Mouse (Mus musculus) G1E (cell line): ENCODE data around the gene Mrpl38. TPM values are rescaled to one million over a fixed set of nuclear protein-coding genes. Genes with fewer than 3 reads are reported as not detected.

Experiments used
- ATAC-seq: 2 replicates; pipeline ENCODE4 v1.8.0; 2016; ENCODE audit warnings: mild to moderate bottlenecking; ENCODE audit not compliant: insufficient number of reproducible peaks, poor library complexity, low FRiP score, severe bottlenecking; ENCODE audit errors: extremely low read depth
- DNase-seq: peaks from one replicate; pipeline ENCODE4 v3.0.0; 2012; ENCODE audit warnings: low spot score
- H3K27me3 ChIP-seq: 2 replicates; pipeline ENCODE4 v1.6.1; 2012; ENCODE audit warnings: mild to moderate bottlenecking, low read length, inconsistent platforms; ENCODE audit not compliant: insufficient read depth
- H3K36me3 ChIP-seq: replicated peaks from 2 replicates; pipeline ENCODE3; 2012; ENCODE audit warnings: mild to moderate bottlenecking, inconsistent platforms
- H3K4me1 ChIP-seq: 2 replicates; pipeline ENCODE4 v1.6.1; 2012; ENCODE audit warnings: low read depth, low read length, inconsistent platforms, mixed read lengths; ENCODE audit not compliant: insufficient read depth
- H3K4me3 ChIP-seq: 2 replicates; pipeline ENCODE4 v1.5.1; 2012; ENCODE audit warnings: low read depth, mild to moderate bottlenecking, inconsistent platforms, low read length, moderate library complexity, mixed read lengths
- H3K9me3 ChIP-seq: replicated peaks from 2 replicates; pipeline ENCODE4 v1.6.1; 2012; ENCODE audit warnings: inconsistent platforms
- CTCF ChIP-seq: IDR thresholded peaks from 2 replicates; pipeline ENCODE4 v1.5.1; 2012; ENCODE audit warnings: low read depth, low read length, inconsistent platforms, mixed read lengths
- GATA1 ChIP-seq: IDR thresholded peaks from 2 replicates; pipeline ENCODE4 v1.6.1; 2012; ENCODE audit warnings: borderline replicate concordance, low read length, inconsistent platforms, mixed read lengths
- GATA2 ChIP-seq: IDR thresholded peaks from 2 replicates; pipeline ENCODE4 v1.6.1; 2012; ENCODE audit warnings: low read depth, low read length, inconsistent platforms, borderline replicate concordance
- POLR2AphosphoS5 ChIP-seq: IDR thresholded peaks from 2 replicates; pipeline ENCODE4 v1.6.1; 2012; ENCODE audit warnings: low read depth, low read length, inconsistent platforms; ENCODE audit not compliant: insufficient replicate concordance
- TAL1 ChIP-seq: conservative IDR thresholded peaks from 2 replicates; pipeline ENCODE4 v1.6.1; 2012; ENCODE audit warnings: low read depth, low read length, inconsistent platforms, mixed read lengths
- polyA plus RNA-seq: library from polyadenylated mRNA; stranded (reverse); fragments of >175 nt; gene quantifications from 2 replicates; pipeline ENCODE4 v1.2.3, GENCODE M21; 2012
- total RNA-seq, 2 experiments: library from RNA; stranded (forward) in 1 of 2; stranded (reverse) in 1 of 2; fragments of 200-1000 nt in 1 of 2; fragments of >200 nt in 1 of 2; fragmentation: Nextera tagmentation in 1 of 2; gene quantifications; 2 replicates each; pipeline ENCODE4 v1.2.3; 2014 to 2017

The Mrpl38 gene
- total and polyA plus RNA-seq, 3 experiments = 38.3 to 144 (median 99.3) TPM

- H3K4me3 ChIP-seq = no peak overlapping the region
- DNase-seq (no peak), ATAC-seq (no peak)
- H3K4me1 ChIP-seq = peaks cover 82% of the 10 kb centered on the region
- H3K27me3 ChIP-seq = no peaks in the 10 kb centered on the region
- H3K36me3 ChIP-seq = peaks cover 74% of the 10 kb centered on the region
- no peaks in the 10 kb centered on the region for H3K9me3 ChIP-seq
- no peak for TF ChIP-seq GATA2
- no peak for TF ChIP-seq POLR2AphosphoS5
- no peak for TF ChIP-seq CTCF
- no peak for TF ChIP-seq TAL1
- TF ChIP-seq GATA1 = no peak
These were observed 55.5 kb downstream of the Mrpl38 start for GRCm38 (mm10) chr11:116083096-116083672.

Other genes starting within 250 kb of the Mrpl38 start
- gene Smim5, start 238.9 kb downstream of the Mrpl38 start, total RNA-seq (2014; fragmentation: Nextera tagmentation) = 8.0 and 14.7 TPM in 2 replicates
- gene Smim5, start 238.9 kb downstream of the Mrpl38 start, total RNA-seq (2017) = 30.0 and 38.1 TPM in 2 replicates
- 10.0 and 11.7 TPM in 2 replicates for gene Smim5, start 238.9 kb downstream of the Mrpl38 start, polyA plus RNA-seq
- 2.4 TPM in 1 of 2 replicates, not detected in the other for gene Smim6, start 226.9 kb downstream of the Mrpl38 start, total RNA-seq (2014; fragmentation: Nextera tagmentation)
- 0.23 TPM in 1 of 2 replicates, not detected in the other for gene Smim6, start 226.9 kb downstream of the Mrpl38 start, total RNA-seq (2017)
- not detected in 2 replicates for gene Smim6, start 226.9 kb downstream of the Mrpl38 start, polyA plus RNA-seq
- gene Sap30bp, start 205.6 kb downstream of the Mrpl38 start, total RNA-seq (2014; fragmentation: Nextera tagmentation) = 28.7 and 30.8 TPM in 2 replicates
- 110 and 131 TPM in 2 replicates for gene Sap30bp, start 205.6 kb downstream of the Mrpl38 start, total RNA-seq (2017)
- 23.4 and 27.8 TPM in 2 replicates for gene Sap30bp, start 205.6 kb downstream of the Mrpl38 start, polyA plus RNA-seq
- gene Recql5, start 205.4 kb downstream of the Mrpl38 start, total RNA-seq (2014; fragmentation: Nextera tagmentation) = 17.4 and 24.9 TPM in 2 replicates
- gene Recql5, start 205.4 kb downstream of the Mrpl38 start, total RNA-seq (2017) = 16.0 and 23.6 TPM in 2 replicates
- gene Recql5, start 205.4 kb downstream of the Mrpl38 start, polyA plus RNA-seq = 17.3 and 17.4 TPM in 2 replicates
- not detected in 2 replicates for gene Itgb4, start 164.2 kb downstream of the Mrpl38 start, total RNA-seq (2014; fragmentation: Nextera tagmentation)
- gene Itgb4, start 164.2 kb downstream of the Mrpl38 start, total RNA-seq (2017) = 0.05 and 0.06 TPM in 2 replicates
- 0.13 and 0.17 TPM in 2 replicates for gene Itgb4, start 164.2 kb downstream of the Mrpl38 start, polyA plus RNA-seq
- 15.4 and 22.0 TPM in 2 replicates for gene Galk1, start 126.1 kb downstream of the Mrpl38 start, total RNA-seq (2014; fragmentation: Nextera tagmentation)
- gene Galk1, start 126.1 kb downstream of the Mrpl38 start, total RNA-seq (2017) = 54.5 and 69.9 TPM in 2 replicates
- 148 and 177 TPM in 2 replicates for gene Galk1, start 126.1 kb downstream of the Mrpl38 start, polyA plus RNA-seq
- gene H3f3b, start 110.9 kb downstream of the Mrpl38 start, total RNA-seq (2014; fragmentation: Nextera tagmentation) = 692 and 699 TPM in 2 replicates
- 721 and 745 TPM in 2 replicates for gene H3f3b, start 110.9 kb downstream of the Mrpl38 start, total RNA-seq (2017)
- 230 and 336 TPM in 2 replicates for gene H3f3b, start 110.9 kb downstream of the Mrpl38 start, polyA plus RNA-seq
- 50.1 and 58.1 TPM in 2 replicates for gene Unk, start 108.5 kb downstream of the Mrpl38 start, total RNA-seq (2014; fragmentation: Nextera tagmentation)
- gene Unk, start 108.5 kb downstream of the Mrpl38 start, total RNA-seq (2017) = 17.2 and 19.8 TPM in 2 replicates
- 65.2 and 80.7 TPM in 2 replicates for gene Unk, start 108.5 kb downstream of the Mrpl38 start, polyA plus RNA-seq
- 26.1 and 31.4 TPM in 2 replicates for gene Unc13d, start 60.9 kb downstream of the Mrpl38 start, total RNA-seq (2014; fragmentation: Nextera tagmentation)
- gene Unc13d, start 60.9 kb downstream of the Mrpl38 start, total RNA-seq (2017) = 63.5 and 81.7 TPM in 2 replicates
- 126 and 144 TPM in 2 replicates for gene Unc13d, start 60.9 kb downstream of the Mrpl38 start, polyA plus RNA-seq
- gene Wbp2, start 51.9 kb downstream of the Mrpl38 start, total RNA-seq (2014; fragmentation: Nextera tagmentation) = 160 and 169 TPM in 2 replicates
- 55.9 and 61.6 TPM in 2 replicates for gene Wbp2, start 51.9 kb downstream of the Mrpl38 start, total RNA-seq (2017)
- gene Wbp2, start 51.9 kb downstream of the Mrpl38 start, polyA plus RNA-seq = 499 and 545 TPM in 2 replicates
- not detected in 2 replicates for gene Trim47, start 11.7 kb downstream of the Mrpl38 start, total RNA-seq (2014; fragmentation: Nextera tagmentation)
- 0.12 and 0.27 TPM in 2 replicates for gene Trim47, start 11.7 kb downstream of the Mrpl38 start, total RNA-seq (2017)
- 0.08 TPM in 1 of 2 replicates, not detected in the other for gene Trim47, start 11.7 kb downstream of the Mrpl38 start, polyA plus RNA-seq
- not detected in 2 replicates for gene Trim65, start 7.7 kb downstream of the Mrpl38 start, total RNA-seq (2014; fragmentation: Nextera tagmentation)
- gene Trim65, start 7.7 kb downstream of the Mrpl38 start, total RNA-seq (2017) = 0.05 and 0.12 TPM in 2 replicates
- not detected in 2 replicates for gene Trim65, start 7.7 kb downstream of the Mrpl38 start, polyA plus RNA-seq
- 42.2 and 50.9 TPM in 2 replicates for gene Fbf1, start 29.3 kb upstream of the Mrpl38 start, total RNA-seq (2014; fragmentation: Nextera tagmentation)
- gene Fbf1, start 29.3 kb upstream of the Mrpl38 start, total RNA-seq (2017) = 25.0 and 35.9 TPM in 2 replicates
- gene Fbf1, start 29.3 kb upstream of the Mrpl38 start, polyA plus RNA-seq = 23.6 and 26.4 TPM in 2 replicates
- 17.8 and 23.1 TPM in 2 replicates for gene Ten1, start 60.0 kb upstream of the Mrpl38 start, total RNA-seq (2014; fragmentation: Nextera tagmentation)
- 47.6 and 47.8 TPM in 2 replicates for gene Ten1, start 60.0 kb upstream of the Mrpl38 start, total RNA-seq (2017)
- gene Ten1, start 60.0 kb upstream of the Mrpl38 start, polyA plus RNA-seq = 95.8 and 99.2 TPM in 2 replicates
- gene Acox1, start 60.2 kb upstream of the Mrpl38 start, total RNA-seq (2014; fragmentation: Nextera tagmentation) = 34.0 and 35.6 TPM in 2 replicates
- 51.2 and 55.8 TPM in 2 replicates for gene Acox1, start 60.2 kb upstream of the Mrpl38 start, total RNA-seq (2017)
- 2.5 and 2.8 TPM in 2 replicates for gene Acox1, start 60.2 kb upstream of the Mrpl38 start, polyA plus RNA-seq
- not detected in 2 replicates for gene Evpl, start 99.2 kb upstream of the Mrpl38 start, total RNA-seq (2014; fragmentation: Nextera tagmentation)
- 0.05 TPM in 1 of 2 replicates, not detected in the other for gene Evpl, start 99.2 kb upstream of the Mrpl38 start, total RNA-seq (2017)
- 0.01 TPM in 2 replicates for gene Evpl, start 99.2 kb upstream of the Mrpl38 start, polyA plus RNA-seq
- 78.0 and 79.1 TPM in 2 replicates for gene Srp68, start 135.3 kb upstream of the Mrpl38 start, total RNA-seq (2014; fragmentation: Nextera tagmentation)
- 25.2 and 35.1 TPM in 2 replicates for gene Srp68, start 135.3 kb upstream of the Mrpl38 start, total RNA-seq (2017)
- gene Srp68, start 135.3 kb upstream of the Mrpl38 start, polyA plus RNA-seq = 49.3 and 52.1 TPM in 2 replicates
- not detected in 2 replicates for gene Galr2, start 142.1 kb upstream of the Mrpl38 start, total RNA-seq (2014; fragmentation: Nextera tagmentation)
- 0.23 and 0.38 TPM in 2 replicates for gene Galr2, start 142.1 kb upstream of the Mrpl38 start, total RNA-seq (2017)
- gene Galr2, start 142.1 kb upstream of the Mrpl38 start, polyA plus RNA-seq = not detected in 2 replicates
- gene Exoc7, start 168.4 kb upstream of the Mrpl38 start, total RNA-seq (2014; fragmentation: Nextera tagmentation) = 30.9 and 39.5 TPM in 2 replicates
- gene Exoc7, start 168.4 kb upstream of the Mrpl38 start, total RNA-seq (2017) = 18.6 and 32.1 TPM in 2 replicates
- 13.1 and 13.6 TPM in 2 replicates for gene Exoc7, start 168.4 kb upstream of the Mrpl38 start, polyA plus RNA-seq
- gene Foxj1, start 196.5 kb upstream of the Mrpl38 start, total RNA-seq (2014; fragmentation: Nextera tagmentation) = not detected in 2 replicates
- gene Foxj1, start 196.5 kb upstream of the Mrpl38 start, total RNA-seq (2017) = 0.11 and 0.29 TPM in 2 replicates
- 0.05 and 0.11 TPM in 2 replicates for gene Foxj1, start 196.5 kb upstream of the Mrpl38 start, polyA plus RNA-seq